Mouse (Mus musculus) thymus, postnatal 14 days (tissue): ENCODE results near the gene Schip1.

Source experiments
- DNase-seq: peaks from one replicate; pipeline ENCODE4 v3.0.0; 2021

The Schip1 gene

DNA sequence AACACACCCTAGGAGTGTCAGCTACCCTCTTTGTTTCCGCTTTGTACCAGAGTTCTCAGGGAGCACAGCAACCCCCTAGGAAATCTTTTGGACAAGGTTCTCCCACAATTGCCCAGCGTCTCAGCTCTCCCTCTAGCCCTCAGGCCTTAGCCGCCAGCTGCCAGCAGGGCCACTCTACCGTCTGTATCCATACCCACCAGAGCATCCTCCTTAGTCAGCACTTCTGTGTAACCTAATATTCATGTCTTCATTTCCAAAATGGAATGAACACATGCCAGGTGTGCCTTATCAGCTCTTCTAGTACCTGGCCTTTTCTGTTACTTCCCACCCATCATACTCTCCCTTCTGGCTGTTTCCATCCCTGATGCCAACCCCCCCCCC is 501.1 kb downstream of the Schip1 start:
- DNase-seq: no peak

DNA sequence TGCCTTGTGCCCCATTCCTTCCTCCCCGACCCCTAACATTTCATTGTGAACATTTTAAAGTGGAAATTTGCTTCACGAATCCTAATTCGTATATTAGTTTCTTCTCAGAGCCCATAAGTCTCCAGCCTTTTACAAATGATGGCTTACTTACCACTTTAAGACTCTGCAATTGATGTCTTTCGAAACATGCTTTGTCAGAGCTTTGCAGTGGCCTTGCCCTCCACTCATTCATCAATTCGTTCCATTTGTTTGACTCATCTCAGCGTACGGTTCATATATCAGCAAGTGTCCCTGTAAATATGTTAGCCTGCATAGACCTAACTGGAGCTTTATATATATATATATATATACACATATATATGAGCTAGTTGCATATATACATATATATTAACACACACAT is 503.0 kb downstream of the Schip1 start:
- DNase-seq: no peak

- no peak for DNase-seq
Measured at GRCm38 (mm10) chr3:68568149-68568548, 503.5 kb downstream of the Schip1 start.

- no peak for DNase-seq
Measured at GRCm38 (mm10) chr3:68568716-68569115, 504.1 kb downstream of the Schip1 start.

GRCm38 (mm10) chr3:68570319-68570718 is 505.7 kb downstream of the Schip1 start:
- DNase-seq: no peak

DNA sequence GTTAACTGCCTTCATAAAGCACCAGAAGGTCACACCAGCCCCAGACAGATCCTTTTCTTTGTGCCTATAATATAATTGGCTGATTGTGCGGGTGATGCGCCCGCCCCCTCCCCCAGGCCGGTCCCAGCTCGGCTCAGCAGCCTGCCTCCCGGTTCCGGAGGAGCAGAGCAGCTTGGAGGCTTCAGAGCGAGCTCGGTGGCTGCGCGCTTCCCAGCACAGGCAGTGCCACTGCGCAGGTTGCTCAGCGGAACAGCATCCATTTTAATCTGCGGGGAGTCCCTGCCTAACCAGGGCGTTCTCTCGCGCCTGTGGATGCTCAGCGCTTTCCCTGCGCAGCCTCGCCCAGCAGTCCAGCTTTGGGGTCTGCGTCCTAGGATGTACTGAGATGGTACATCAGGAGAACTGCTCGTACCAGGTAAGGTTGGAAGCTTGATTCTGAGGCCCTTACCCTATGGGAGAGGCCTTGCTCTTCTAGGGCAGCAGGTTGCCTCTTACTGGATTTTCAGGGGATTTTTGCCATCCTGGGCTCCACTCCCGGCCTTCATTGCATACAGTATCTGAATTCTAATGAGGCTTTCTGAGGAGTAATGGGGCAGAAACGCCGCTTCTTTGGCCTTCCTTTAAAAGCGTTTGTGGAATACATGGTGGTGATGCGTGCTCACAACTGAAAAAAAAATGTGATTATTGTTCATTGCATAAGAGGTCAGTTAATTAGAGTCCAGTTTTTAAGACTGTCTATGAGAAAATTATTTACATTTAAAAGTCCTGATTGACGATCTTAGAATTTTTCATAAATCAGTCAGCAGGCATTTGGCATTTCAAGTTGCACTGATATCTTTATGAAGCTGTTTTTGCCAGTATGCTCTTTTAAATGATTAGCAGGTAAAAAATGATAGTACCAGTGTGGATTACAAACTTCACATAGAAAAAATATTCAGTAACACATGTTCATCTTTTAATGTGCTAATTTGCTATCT is 507.9 kb downstream of the Schip1 start:
- peak; percentile 9 for DNase-seq

GRCm38 (mm10) chr3:68573226-68573624 is 508.6 kb downstream of the Schip1 start:
- no peak for DNase-seq

DNA sequence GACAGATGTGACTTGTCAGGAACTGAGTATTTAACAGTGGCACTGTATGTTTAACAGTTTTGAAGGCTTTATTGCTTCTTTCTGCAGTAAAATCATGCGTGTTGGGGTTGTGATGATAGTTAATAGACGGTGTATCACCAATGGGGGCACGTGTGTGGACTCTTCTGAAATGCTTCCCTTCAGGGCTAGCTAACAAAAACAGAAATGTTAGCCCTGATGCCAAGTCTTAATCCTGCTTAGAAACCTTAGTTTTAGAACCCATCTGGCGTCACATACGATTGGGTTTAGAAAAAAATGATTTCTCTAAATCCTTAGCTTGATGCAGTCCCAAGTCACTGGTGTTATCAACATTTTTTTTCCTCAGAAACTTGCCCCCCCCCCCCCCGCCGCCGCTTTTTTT is 509.5 kb downstream of the Schip1 start:
- DNase-seq: no peak

- DNase-seq: no peak
Measured at GRCm38 (mm10) chr3:68574565-68574964, 510.0 kb downstream of the Schip1 start.

- DNase-seq: no peak
Measured at GRCm38 (mm10) chr3:68575636-68576340, 511.2 kb downstream of the Schip1 start.

DNA sequence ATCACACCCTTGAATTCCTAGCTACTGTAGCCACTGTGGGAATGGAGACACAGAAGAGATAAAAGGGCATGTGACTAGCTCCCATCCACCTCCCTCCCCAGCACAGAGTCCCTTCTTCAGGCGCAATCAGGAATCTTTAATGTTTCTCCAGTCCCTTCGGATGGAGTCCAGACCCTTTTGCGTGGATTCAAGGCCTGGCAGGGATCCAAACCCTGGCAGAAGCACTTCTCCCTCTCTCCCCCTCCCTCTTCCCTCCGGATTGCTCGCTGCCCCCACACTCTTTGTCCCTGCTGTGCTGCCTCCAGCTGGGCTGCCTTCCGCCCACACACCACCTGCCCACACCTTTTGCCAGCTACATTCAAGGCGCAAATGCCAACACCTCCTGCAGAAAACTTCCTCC is 511.8 kb downstream of the Schip1 start:
- no peak for DNase-seq

GRCm38 (mm10) chr3:68576948-68577347 is 512.3 kb downstream of the Schip1 start:
- no peak for DNase-seq

- DNase-seq: no peak
Measured at GRCm38 (mm10) chr3:68581591-68581990, 517.0 kb downstream of the Schip1 start.

- peak; percentile 19 for DNase-seq
Measured at GRCm38 (mm10) chr3:68582103-68582740, 517.6 kb downstream of the Schip1 start.

DNA sequence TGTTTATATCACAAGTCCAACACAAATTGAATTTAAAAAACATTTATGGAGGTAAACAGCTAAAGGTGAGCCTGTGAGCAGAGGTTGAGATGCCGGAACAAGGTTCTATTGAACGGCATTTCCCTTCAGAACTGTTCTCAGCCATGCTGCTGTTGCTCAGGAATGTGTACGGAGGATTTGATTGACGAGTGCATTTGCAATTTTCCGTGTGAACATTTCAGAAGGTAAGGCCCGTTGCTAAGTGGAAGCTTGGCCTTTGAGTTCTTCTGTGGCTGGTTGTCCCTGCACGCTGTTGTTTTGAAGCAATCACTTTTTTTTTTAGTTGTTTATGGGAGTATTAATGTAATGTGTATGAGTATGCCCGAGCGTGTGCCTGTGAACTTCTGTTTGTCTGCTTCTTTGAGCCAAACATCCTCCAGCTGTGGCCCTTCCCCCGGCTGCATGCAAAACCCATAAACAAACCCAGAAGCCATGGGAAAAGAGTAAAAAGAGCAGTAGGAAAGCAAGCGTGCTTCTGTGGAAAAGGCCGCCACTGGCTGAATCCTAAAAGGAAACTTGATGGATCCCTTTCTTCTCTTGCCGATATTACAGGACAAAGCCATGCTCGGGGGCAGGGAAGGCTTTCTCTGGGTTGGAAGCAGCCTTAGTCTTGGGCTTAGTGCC is 518.6 kb downstream of the Schip1 start:
- no peak for DNase-seq

DNA sequence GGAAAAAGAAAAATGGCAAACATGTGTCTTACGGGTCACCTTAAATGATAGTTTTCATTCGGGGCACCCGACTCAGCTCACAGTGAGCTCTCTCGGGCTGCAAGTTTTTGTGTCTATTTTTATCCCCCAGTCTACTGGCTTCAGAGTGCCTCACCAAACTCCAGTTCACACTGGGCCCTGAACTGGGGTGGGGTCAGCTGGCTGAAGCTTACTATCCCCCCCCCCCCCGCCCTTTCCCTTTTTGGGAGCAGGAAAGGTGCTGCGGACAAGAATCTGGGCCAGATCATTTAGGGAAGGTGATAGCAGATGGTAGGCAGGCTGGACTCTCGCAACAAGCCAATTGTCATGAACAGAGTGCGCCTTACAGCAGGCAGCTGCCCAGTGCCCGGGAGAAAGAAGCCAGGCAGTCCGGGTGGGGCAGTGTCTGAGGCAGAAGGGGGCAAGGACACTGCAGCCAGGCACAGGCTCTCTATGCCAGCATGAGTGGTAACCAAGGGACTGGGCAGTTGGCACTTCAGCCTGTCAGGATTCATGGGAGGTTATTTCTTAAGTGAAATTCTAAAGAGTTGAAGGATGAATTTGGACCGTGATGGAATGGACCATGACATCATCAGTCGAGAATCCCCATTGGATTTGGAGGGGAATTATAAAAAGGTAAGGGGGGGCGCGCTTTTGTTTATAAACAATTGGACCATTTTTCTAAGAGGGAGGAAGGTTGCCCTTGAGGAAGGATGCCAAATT is 519.3 kb downstream of the Schip1 start:
- DNase-seq: no peak

- DNase-seq: no peak
Measured at GRCm38 (mm10) chr3:68585213-68585612, 520.6 kb downstream of the Schip1 start.

GRCm38 (mm10) chr3:68586646-68587064 is 522.1 kb downstream of the Schip1 start:
- no peak for DNase-seq

- DNase-seq: no peak
Measured at GRCm38 (mm10) chr3:68587567-68588245, 523.1 kb downstream of the Schip1 start.

- DNase-seq: no peak
Measured at GRCm38 (mm10) chr3:68589220-68589840, 524.7 kb downstream of the Schip1 start.

DNA sequence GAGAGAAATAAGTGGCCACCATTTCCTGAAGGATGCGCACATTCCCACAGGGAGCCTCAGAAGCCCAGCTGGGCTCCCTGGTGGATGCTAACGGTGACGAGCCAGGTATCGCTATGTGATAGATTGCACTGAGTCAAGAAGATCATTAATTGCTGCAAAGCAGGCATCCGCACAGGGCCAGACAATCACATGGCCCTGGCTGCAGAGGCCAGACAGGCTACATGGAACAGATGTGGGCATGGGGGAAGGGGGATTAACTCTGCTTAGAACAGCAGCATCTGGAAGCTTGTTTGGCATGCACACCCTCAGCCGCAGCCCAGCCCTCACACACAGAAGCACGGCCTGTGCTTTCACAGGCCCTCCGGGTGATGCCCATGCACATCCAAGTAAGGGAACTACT is 525.8 kb downstream of the Schip1 start:
- DNase-seq: no peak
